Mouse (Mus musculus) MEL (cell line): ENCODE data around the gene Klk1b5.

ENCODE experiments used
- BHLHE40 ChIP-seq: IDR thresholded peaks from 2 replicates; pipeline ENCODE4 v1.6.1; 2012; ENCODE audit warnings: low read depth, mild to moderate bottlenecking, inconsistent platforms, low read length, improper control_type of control experiment, borderline replicate concordance
- CTCF ChIP-seq, 3 experiments: IDR thresholded peaks in 2 of 3; conservative IDR thresholded peaks in 1 of 3; 2 replicates each; pipeline ENCODE4 v1.5.1; 2011 to 2012; ENCODE audit warnings: low read length in 3 of 3, low read depth in 2 of 3, mild to moderate bottlenecking in 2 of 3, improper control_type of control experiment in 1 of 3, inconsistent platforms in 1 of 3, mixed read lengths in 1 of 3, moderate library complexity in 1 of 3; ENCODE audit not compliant: control insufficient read depth in 1 of 3, insufficient read depth in 1 of 3, poor library complexity in 1 of 3, severe bottlenecking in 1 of 3
- GATA1 ChIP-seq: IDR thresholded peaks from 2 replicates; pipeline ENCODE4 v1.6.1; 2011; ENCODE audit warnings: low read depth, low read length, improper control_type of control experiment
- POLR2A ChIP-seq, 2 experiments: IDR thresholded peaks; 2 replicates each; pipeline ENCODE4 v1.6.1; 2011 to 2012; ENCODE audit warnings: low read length in 2 of 2, mild to moderate bottlenecking in 2 of 2, control low read depth in 1 of 2, improper control_type of control experiment in 1 of 2, low read depth in 1 of 2, moderate library complexity in 1 of 2; ENCODE audit not compliant: control insufficient read depth in 1 of 2, insufficient read depth in 1 of 2, poor library complexity in 1 of 2

GRCm38 (mm10) chr7:44240712-44241111 lies 25.0 kb downstream of the Klk1b5 start:
- no peak for TF ChIP-seq CTCF (IDR thresholded peaks at IDR 0.05 in 2 of 3, conservative IDR thresholded peaks at IDR 0.05 in 1 of 3; ENCODE audit: control insufficient read depth in 1 of 3, insufficient read depth in 1 of 3, low read depth in 2 of 3, low read length in 3 of 3, poor library complexity in 1 of 3, severe bottlenecking in 1 of 3)
- no peak for TF ChIP-seq BHLHE40
- no peak for TF ChIP-seq GATA1
- TF ChIP-seq POLR2A (IDR thresholded peaks at IDR 0.05; ENCODE audit: control insufficient read depth in 1 of 2, insufficient read depth in 1 of 2, low read depth in 1 of 2, low read length in 2 of 2, poor library complexity in 1 of 2) = no peak
